Mouse (Mus musculus): ENCODE measurements around the gene Acbd6.

GRCm38 (mm10) chr1:155516594-155516993, 41.3 kb upstream of the Acbd6 start:
- TF ChIP-seq ZNF384 (IDR thresholded peaks at IDR 0.05; ENCODE audit: low read depth, low read length) (0 out of 2 replicates have a peak, but pooled peaks have one; percentile 27), MAFK (IDR thresholded peaks at IDR 0.05; ENCODE audit: insufficient read depth, low read depth, low read length) (no peak)
